Mouse (Mus musculus): Measurements from ENCODE around the gene Odr4. TPM values are rescaled to one million over a fixed set of nuclear protein-coding genes. Genes with fewer than 3 reads are reported as not detected.
A peak's percentile ranks its signal among the peaks of the same experiment; 100 is the strongest.

Gene Odr4
- polyA plus RNA-seq, 1 experiment = 56.6 TPM

- Histone ChIP-seq H3K27ac (ENCODE audit: insufficient read depth, low read length) (no peak overlapping the region), H3K4me1 (ENCODE audit: control insufficient read depth, insufficient read depth, low read length) (no peaks in the 10 kb centered on the region), H3K4me3 (ENCODE audit: insufficient read depth, low read length) (no peak overlapping the region)
- TF ChIP-seq CTCF (IDR thresholded peaks at IDR 0.05; ENCODE audit: borderline replicate concordance, insufficient read depth, low read length) (no peak), POLR2A (IDR thresholded peaks at IDR 0.05; ENCODE audit: low read depth, low read length) (no peak)
Observed at GRCm38 (mm10) chr1:150403914-150404313, 11.0 kb upstream of the Odr4 start.

GRCm38 (mm10) chr1:150396001-150396400, 3.1 kb upstream of the Odr4 start:
- H3K4me1 ChIP-seq (ENCODE audit: control insufficient read depth, insufficient read depth, low read length) = peaks cover 2% of the 10 kb centered on the region
- TF ChIP-seq CTCF (IDR thresholded peaks at IDR 0.05; ENCODE audit: borderline replicate concordance, insufficient read depth, low read length) (no peak), POLR2A (IDR thresholded peaks at IDR 0.05; ENCODE audit: low read depth, low read length) (no peak)
- H3K4me3 ChIP-seq (ENCODE audit: insufficient read depth, low read length) = no peak overlapping the region
- H3K27ac ChIP-seq (ENCODE audit: insufficient read depth, low read length) = no peak overlapping the region

DNA sequence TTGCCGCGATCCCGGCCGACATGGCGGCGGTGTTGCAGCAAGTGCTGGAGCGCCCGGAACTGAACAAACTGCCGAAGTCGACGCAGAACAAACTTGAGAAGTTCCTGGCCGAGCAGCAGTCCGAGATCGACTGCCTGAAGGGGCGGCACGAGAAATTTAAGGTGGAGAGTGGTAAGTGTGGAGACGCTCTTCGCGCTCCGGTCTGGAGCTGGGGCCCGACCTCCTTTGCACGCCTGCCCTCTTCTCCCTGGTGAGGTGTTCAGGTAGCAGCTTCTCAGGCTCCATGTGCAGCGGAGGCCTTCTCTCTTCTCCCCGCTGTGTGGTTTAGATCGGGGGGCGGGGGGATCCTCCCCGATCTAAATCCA, 590 bp upstream of the Odr4 start:
- TF ChIP-seq POLR2A (IDR thresholded peaks at IDR 0.05; ENCODE audit: low read depth, low read length) (no peak; the same call in 1 of the 2 replicates), CTCF (IDR thresholded peaks at IDR 0.05; ENCODE audit: borderline replicate concordance, insufficient read depth, low read length) (no peak)
- Histone ChIP-seq H3K4me3 (ENCODE audit: insufficient read depth, low read length) (peak overlapping the region; percentile 93), H3K4me1 (ENCODE audit: control insufficient read depth, insufficient read depth, low read length) (peaks cover 2% of the 10 kb centered on the region), H3K27ac (ENCODE audit: insufficient read depth, low read length) (peak overlapping the region; percentile 73)

GRCm38 (mm10) chr1:150391931-150392637, 796 bp downstream of the Odr4 start:
- Histone ChIP-seq H3K27ac (ENCODE audit: insufficient read depth, low read length) (peak overlapping the region; percentile 15), H3K4me1 (ENCODE audit: control insufficient read depth, insufficient read depth, low read length) (peaks cover 2% of the 10 kb centered on the region), H3K4me3 (ENCODE audit: insufficient read depth, low read length) (peak overlapping the region; percentile 91)
- TF ChIP-seq CTCF (IDR thresholded peaks at IDR 0.05; ENCODE audit: borderline replicate concordance, insufficient read depth, low read length) (no peak), POLR2A (IDR thresholded peaks at IDR 0.05; ENCODE audit: low read depth, low read length) (no peak; the same call in 1 of the 2 replicates)

GRCm38 (mm10) chr1:150389390-150390129, 3.3 kb downstream of the Odr4 start:
- no peak overlapping the region for H3K4me3 ChIP-seq (ENCODE audit: insufficient read depth, low read length)

GRCm38 (mm10) chr1:150387572-150387971, 5.3 kb downstream of the Odr4 start:
- H3K27ac ChIP-seq (ENCODE audit: insufficient read depth, low read length) = no peak overlapping the region
- TF ChIP-seq POLR2A (IDR thresholded peaks at IDR 0.05; ENCODE audit: low read depth, low read length) (no peak), CTCF (IDR thresholded peaks at IDR 0.05; ENCODE audit: borderline replicate concordance, insufficient read depth, low read length) (no peak)

More at GRCm38 (mm10) chr1:150389390-150390129, 3.3 kb downstream of the Odr4 start:
- Histone ChIP-seq H3K27ac (ENCODE audit: insufficient read depth, low read length) (no peak overlapping the region), H3K4me1 (ENCODE audit: control insufficient read depth, insufficient read depth, low read length) (no peaks in the 10 kb centered on the region)
- TF ChIP-seq POLR2A (IDR thresholded peaks at IDR 0.05; ENCODE audit: low read depth, low read length) (no peak), CTCF (IDR thresholded peaks at IDR 0.05; ENCODE audit: borderline replicate concordance, insufficient read depth, low read length) (no peak)

GRCm38 (mm10) chr1:150384138-150384537, 8.7 kb downstream of the Odr4 start:
- no peaks in the 10 kb centered on the region for H3K4me1 ChIP-seq (ENCODE audit: control insufficient read depth, insufficient read depth, low read length)
- H3K27ac ChIP-seq (ENCODE audit: insufficient read depth, low read length) = no peak overlapping the region
- no peak overlapping the region for H3K4me3 ChIP-seq (ENCODE audit: insufficient read depth, low read length)
- TF ChIP-seq CTCF (IDR thresholded peaks at IDR 0.05; ENCODE audit: borderline replicate concordance, insufficient read depth, low read length) (no peak), POLR2A (IDR thresholded peaks at IDR 0.05; ENCODE audit: low read depth, low read length) (no peak)

More at GRCm38 (mm10) chr1:150387572-150387971, 5.3 kb downstream of the Odr4 start:
- Histone ChIP-seq H3K4me1 (ENCODE audit: control insufficient read depth, insufficient read depth, low read length) (no peaks in the 10 kb centered on the region), H3K4me3 (ENCODE audit: insufficient read depth, low read length) (no peak overlapping the region)

DNA sequence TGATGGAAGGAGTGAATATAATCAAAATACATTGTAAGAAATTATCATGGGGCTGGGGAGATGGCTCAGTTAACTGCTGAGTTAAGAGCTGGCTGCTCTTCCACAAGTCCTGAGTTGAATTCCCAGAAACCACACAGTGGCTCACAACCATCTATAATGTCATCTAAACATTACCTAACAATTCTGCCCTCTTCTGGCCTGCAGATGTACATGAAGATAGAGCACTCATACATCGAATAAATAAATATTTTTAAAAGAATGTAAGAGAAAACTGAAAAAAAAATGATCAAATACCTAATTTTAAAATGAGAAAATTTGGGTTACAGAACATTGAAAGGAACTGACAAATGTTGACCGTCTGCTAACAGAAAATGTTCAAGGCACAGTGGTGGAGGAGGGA, 18.6 kb downstream of the Odr4 start:
- no peak overlapping the region for H3K4me3 ChIP-seq (ENCODE audit: insufficient read depth, low read length)
- H3K27ac ChIP-seq (ENCODE audit: insufficient read depth, low read length) = no peak overlapping the region
- no peaks in the 10 kb centered on the region for H3K4me1 ChIP-seq (ENCODE audit: control insufficient read depth, insufficient read depth, low read length)
- TF ChIP-seq CTCF (IDR thresholded peaks at IDR 0.05; ENCODE audit: borderline replicate concordance, insufficient read depth, low read length) = no peak
- TF ChIP-seq POLR2A (IDR thresholded peaks at IDR 0.05; ENCODE audit: low read depth, low read length) = no peak

DNA sequence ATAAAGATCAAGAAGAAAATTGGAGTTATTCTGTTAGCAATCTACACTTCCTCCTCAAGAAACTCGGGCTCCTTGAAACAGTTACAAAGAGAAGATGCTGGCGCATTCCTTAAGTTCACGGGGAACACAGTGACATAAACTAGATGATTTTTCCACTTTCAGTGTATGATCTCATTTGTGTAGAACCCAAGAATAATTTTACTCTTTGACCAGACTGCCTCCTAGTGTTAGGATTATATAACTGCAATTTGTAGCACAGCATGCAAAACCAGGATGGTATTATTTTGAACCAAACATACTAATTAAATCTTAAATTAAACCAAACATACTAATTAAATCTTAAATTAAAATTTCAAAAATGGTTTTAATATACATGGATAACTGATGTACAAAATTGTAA, 20.0 kb downstream of the Odr4 start:
- no peak overlapping the region for H3K27ac ChIP-seq (ENCODE audit: insufficient read depth, low read length)
- no peak for TF ChIP-seq POLR2A (IDR thresholded peaks at IDR 0.05; ENCODE audit: low read depth, low read length)
- TF ChIP-seq CTCF (IDR thresholded peaks at IDR 0.05; ENCODE audit: borderline replicate concordance, insufficient read depth, low read length) = no peak
- no peak overlapping the region for H3K4me3 ChIP-seq (ENCODE audit: insufficient read depth, low read length)
- no peaks in the 10 kb centered on the region for H3K4me1 ChIP-seq (ENCODE audit: control insufficient read depth, insufficient read depth, low read length)

GRCm38 (mm10) chr1:150360864-150361263, 32.0 kb downstream of the Odr4 start:
- Histone ChIP-seq H3K4me1 (ENCODE audit: control insufficient read depth, insufficient read depth, low read length) (no peaks in the 10 kb centered on the region), H3K4me3 (ENCODE audit: insufficient read depth, low read length) (no peak overlapping the region), H3K27ac (ENCODE audit: insufficient read depth, low read length) (no peak overlapping the region)
- no peak for TF ChIP-seq POLR2A (IDR thresholded peaks at IDR 0.05; ENCODE audit: low read depth, low read length)
- no peak for TF ChIP-seq CTCF (IDR thresholded peaks at IDR 0.05; ENCODE audit: borderline replicate concordance, insufficient read depth, low read length)

Data from embryonic fibroblast, embryonic 13.5 days (primary cell).